Mouse (Mus musculus) retina, adult 2 months (tissue): ENCODE measurements around the gene Colgalt2.

Experiments
- DNase-seq: peaks from one replicate; pipeline ENCODE4 v3.0.0-alpha.2; 2012; ENCODE audit warnings: low read depth, low spot score

The Colgalt2 gene

GRCm38 (mm10) chr1:152536416-152537018, 136.9 kb downstream of the Colgalt2 start:
- no peak for DNase-seq

- no peak for DNase-seq
These were observed 137.6 kb downstream of the Colgalt2 start for GRCm38 (mm10) chr1:152537186-152537585.

- no peak for DNase-seq
These were observed 139.2 kb downstream of the Colgalt2 start for GRCm38 (mm10) chr1:152538817-152539216.

GRCm38 (mm10) chr1:152540304-152540887, 140.8 kb downstream of the Colgalt2 start:
- no peak for DNase-seq

GRCm38 (mm10) chr1:152542747-152543378, 143.2 kb downstream of the Colgalt2 start:
- DNase-seq = no peak

GRCm38 (mm10) chr1:152543449-152544159, 144.0 kb downstream of the Colgalt2 start:
- DNase-seq = no peak

- DNase-seq = no peak
These were observed 149.6 kb downstream of the Colgalt2 start for GRCm38 (mm10) chr1:152549061-152549738.

GRCm38 (mm10) chr1:152550544-152550943, 150.9 kb downstream of the Colgalt2 start:
- DNase-seq = no peak

- no peak for DNase-seq
These were observed 151.3 kb downstream of the Colgalt2 start for GRCm38 (mm10) chr1:152550973-152551372.

GRCm38 (mm10) chr1:152553912-152554547, 154.4 kb downstream of the Colgalt2 start:
- DNase-seq = no peak

GRCm38 (mm10) chr1:152555944-152556573, 156.4 kb downstream of the Colgalt2 start:
- no peak for DNase-seq

GRCm38 (mm10) chr1:152556576-152557281, 157.1 kb downstream of the Colgalt2 start:
- DNase-seq = no peak
